Comparison of ENCODE assay signal across 8 mouse cellular contexts in genomic region chr7:8092871-8093270, GRCm38 (mm10).
DNase-seq lines count a peak whose midpoint lies in the region.

No protein-coding gene starts in this region.

- DNase-seq in adrenal gland, postnatal 10 days: peak; percentile 49
- DNase-seq in gastrocnemius, adult 18-20 months (ENCODE audit: low spot score): peak; percentile 9
- DNase-seq in heart, adult 9 months (ENCODE audit: low spot score in 2 of 2): peak; percentile 5 to 14
- DNase-seq in kidney, adult 9 months: peak; percentile 56
- peak; percentile 0 for DNase-seq in left cerebral cortex, adult 11 months (ENCODE audit: low spot score)
- peak; percentile 37 to 45 for DNase-seq in lung, postnatal 4 days
- peak; percentile 42 for DNase-seq in testis, postnatal 10 days (ENCODE audit: low spot score)
- DNase-seq in urinary bladder, postnatal 25 days (ENCODE audit: low spot score): peak; percentile 3

Comparison
In these comparisons a context has a peak if more than half of its experiments do, and no peak if none do; other contexts are left out.
1. Peak in every context shown above with its lines: DNase-seq.
2. DNase-seq: peak in every context shown above with its lines; median percentile 56 in kidney, adult 9 months; 49 in adrenal gland, postnatal 10 days; 42 in testis, postnatal 10 days; 41 in lung, postnatal 4 days; 10 in heart, adult 9 months; 9 in gastrocnemius, adult 18-20 months; 3 in urinary bladder, postnatal 25 days; 0 in left cerebral cortex, adult 11 months.